Mouse (Mus musculus) inflammation-experienced regulatory T-cells, adult 6 months (primary cell): ENCODE measurements around the gene Stoml1. TPM values are rescaled to one million over a fixed set of nuclear protein-coding genes. Genes with fewer than 3 reads are reported as not detected.
A peak's percentile ranks its signal among the peaks of the same experiment; 100 is the strongest.

ENCODE experiments used
- ATAC-seq: one replicate; pipeline ENCODE4 v1.8.0; 2017
- polyA plus RNA-seq, 3 experiments: library from polyadenylated mRNA; unstranded; fragments of 100-300 nt; shearing (Covaris generic); gene quantifications; one replicate each; pipeline ENCODE4 v1.2.1; 2017

Stoml1 gene
- polyA plus RNA-seq, 3 experiments from 2014 or later: 11.9 to 42.4 (median 32.1) TPM

GRCm38 (mm10) chr9:58272068-58272541, 19.1 kb downstream of the Stoml1 start:
- no peak for ATAC-seq

DNA sequence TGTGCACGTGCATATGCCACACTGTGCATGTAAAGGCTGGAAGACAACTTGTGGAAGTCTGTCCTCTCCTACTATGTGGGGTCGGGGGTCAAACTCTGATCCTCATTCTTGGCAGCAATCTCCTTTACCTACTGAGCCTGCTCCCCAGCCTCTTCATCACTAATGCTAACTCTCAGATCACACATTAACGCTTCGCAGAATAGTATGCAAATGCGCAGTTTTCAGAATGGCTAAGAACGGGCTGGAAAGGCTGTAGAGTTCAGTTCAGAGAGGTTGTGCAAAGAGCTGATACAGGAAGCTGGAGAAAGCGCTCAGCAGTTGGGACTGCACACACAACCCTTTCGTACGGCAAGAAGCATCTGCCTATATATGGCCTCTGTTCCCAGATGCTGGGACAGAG, 19.9 kb downstream of the Stoml1 start:
- ATAC-seq: no peak

DNA sequence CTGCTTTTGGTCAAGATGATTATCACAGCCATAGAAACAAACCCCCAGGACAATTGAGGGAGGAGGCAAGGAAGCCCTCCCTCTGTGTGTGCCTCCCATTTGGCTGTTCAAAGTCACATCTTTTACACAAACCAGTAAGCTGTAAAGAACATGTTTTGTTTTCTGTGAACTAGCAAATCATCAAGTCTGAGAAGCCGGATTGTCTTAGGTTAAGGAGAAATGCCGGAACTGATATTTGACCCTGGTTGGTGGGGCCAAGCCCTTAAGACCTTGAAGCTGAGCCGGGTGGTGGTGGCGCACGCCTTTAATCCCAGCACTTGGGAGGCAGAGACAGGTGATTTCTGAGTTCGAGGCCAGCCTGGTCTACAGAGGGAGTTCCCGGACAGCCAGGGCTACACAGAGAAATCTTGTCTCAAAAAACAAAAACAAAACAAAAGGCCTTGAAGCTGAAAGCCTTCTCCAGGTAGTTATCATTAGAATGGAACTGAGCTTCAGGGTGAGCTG, 21.2 kb downstream of the Stoml1 start:
- ATAC-seq: no peak

- ATAC-seq: no peak
Observed at GRCm38 (mm10) chr9:58274626-58275025, 21.7 kb downstream of the Stoml1 start.

- peak; percentile 75 for ATAC-seq
Observed at GRCm38 (mm10) chr9:58275115-58275774, 22.3 kb downstream of the Stoml1 start.

DNA sequence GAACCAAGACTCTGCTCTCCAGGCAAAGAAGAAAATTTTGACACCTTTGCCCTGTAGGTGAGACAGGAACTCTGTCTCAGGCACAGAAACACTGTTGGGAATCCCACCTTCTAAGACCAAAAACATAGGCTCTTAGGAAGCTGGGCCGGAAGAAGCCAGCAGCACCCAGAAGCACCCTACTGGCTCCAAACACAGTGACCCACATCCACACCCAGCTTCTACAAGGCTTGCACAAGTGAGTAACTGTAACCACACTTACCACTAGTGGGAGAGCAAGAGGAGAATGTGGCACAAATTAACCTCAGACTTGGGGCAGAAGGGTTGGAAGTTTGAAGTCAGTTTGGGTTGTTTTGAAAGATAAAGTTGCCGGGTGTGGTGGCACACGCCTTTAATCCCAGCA, 22.8 kb downstream of the Stoml1 start:
- ATAC-seq: peak; percentile 20

- no peak for ATAC-seq
Observed at GRCm38 (mm10) chr9:58276346-58276745, 23.4 kb downstream of the Stoml1 start.

DNA sequence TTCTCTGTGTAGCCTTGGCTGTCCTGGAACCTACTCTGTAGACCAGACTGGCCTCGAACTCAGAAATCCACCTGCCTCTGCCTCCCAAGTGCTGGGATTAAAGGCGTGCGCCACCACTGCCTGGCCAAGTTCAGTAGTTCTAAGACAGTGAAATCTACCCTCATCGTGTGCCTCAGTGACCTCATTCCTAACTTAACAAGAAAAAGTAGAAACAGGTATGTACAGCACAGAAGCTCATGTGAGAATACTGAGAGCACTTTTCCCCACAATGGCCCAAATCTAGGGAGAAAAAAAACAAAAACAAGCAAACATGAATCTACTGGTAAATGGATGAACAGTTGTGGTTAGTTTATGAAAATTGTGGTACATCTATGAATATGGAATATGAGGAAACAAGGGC, 25.3 kb downstream of the Stoml1 start:
- ATAC-seq: no peak

DNA sequence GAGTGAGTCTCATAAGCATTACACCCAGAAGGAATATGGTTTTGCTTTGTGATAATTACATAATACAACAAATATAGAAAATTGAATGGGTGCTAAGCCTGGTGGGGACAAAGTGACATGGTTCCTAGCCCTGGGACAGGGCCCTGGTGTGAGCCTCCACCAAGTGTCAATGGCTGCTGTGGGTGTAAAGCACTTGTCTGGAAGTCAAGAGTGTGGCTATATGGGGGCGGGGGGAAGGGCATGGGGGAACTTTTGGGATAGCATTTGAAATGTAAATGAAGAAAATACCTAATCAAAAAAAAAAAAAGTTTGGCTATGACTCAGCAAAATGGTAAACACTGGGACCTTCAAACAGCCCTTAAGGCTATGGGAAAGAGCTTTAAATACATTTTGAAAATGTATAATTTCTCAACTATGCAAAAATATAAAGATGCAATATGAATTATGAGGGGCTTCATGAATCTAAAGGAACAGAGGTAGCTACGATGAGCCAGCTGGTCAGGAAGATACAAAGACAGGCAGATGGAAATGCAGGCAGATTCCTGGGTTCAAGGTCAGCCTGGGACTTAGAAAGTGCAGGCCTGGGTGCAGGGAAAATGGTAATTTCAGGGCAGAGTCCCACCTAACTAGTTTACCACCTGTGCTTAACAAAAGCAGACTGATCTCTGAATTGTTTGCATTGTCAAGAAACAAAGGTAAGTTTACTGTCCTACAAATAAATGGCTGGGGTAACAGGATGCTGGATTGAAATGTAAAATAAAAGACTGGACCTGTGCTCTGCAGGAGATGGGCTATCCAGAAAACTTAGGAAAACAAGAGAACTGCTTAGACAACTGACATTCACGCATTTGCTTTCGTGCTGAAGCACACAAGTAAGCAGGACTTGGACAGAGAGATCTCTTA, 26.1 kb downstream of the Stoml1 start:
- ATAC-seq: no peak

DNA sequence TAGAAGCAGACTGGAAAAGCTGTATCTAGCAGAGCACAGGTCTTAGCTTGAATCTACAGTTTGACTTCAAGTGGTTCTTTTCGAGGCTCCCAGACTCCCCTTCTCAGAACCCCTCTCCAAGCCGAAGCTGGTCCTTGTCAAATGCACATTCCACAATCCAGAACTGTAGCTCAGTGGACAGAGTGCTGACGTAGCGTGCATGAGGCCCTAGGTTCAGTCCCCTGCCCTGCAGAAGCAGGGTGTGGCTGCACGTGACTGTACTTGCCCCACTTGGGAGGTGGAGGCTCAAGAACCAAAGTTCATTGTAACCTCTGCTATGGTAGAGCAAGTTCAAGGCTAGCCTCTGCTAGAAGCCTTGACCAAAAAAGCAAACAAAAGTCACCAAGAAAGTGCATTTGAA, 26.8 kb downstream of the Stoml1 start:
- ATAC-seq: no peak

- peak; percentile 86 for ATAC-seq
Observed at GRCm38 (mm10) chr9:58280259-58281109, 27.5 kb downstream of the Stoml1 start.

GRCm38 (mm10) chr9:58281597-58281996, 28.6 kb downstream of the Stoml1 start:
- ATAC-seq: no peak

GRCm38 (mm10) chr9:58283431-58283830, 30.5 kb downstream of the Stoml1 start:
- ATAC-seq: no peak

GRCm38 (mm10) chr9:58289090-58289489, 36.1 kb downstream of the Stoml1 start:
- ATAC-seq: no peak

GRCm38 (mm10) chr9:58289901-58290300, 36.9 kb downstream of the Stoml1 start:
- ATAC-seq: no peak

DNA sequence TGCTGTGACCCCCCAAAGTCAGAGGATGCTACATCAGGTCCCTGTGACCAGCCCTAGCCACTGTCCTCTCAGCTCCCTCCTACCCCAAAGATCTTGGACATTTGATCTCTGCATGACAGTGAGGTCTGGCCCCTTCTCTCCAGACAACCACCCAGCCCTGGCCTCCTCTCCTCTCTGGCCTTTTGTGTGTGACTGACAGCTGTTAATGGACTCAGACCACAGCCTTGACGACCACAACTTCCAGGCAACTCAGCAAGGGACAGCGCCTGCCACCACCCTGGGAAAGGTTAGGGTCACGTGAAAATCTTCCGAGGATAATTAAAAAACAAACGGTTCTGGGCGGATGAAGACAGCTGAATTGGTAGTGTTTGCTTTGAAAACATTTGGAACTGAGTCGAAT, 41.6 kb downstream of the Stoml1 start:
- no peak for ATAC-seq

GRCm38 (mm10) chr9:58295345-58295744, 42.4 kb downstream of the Stoml1 start:
- no peak for ATAC-seq

DNA sequence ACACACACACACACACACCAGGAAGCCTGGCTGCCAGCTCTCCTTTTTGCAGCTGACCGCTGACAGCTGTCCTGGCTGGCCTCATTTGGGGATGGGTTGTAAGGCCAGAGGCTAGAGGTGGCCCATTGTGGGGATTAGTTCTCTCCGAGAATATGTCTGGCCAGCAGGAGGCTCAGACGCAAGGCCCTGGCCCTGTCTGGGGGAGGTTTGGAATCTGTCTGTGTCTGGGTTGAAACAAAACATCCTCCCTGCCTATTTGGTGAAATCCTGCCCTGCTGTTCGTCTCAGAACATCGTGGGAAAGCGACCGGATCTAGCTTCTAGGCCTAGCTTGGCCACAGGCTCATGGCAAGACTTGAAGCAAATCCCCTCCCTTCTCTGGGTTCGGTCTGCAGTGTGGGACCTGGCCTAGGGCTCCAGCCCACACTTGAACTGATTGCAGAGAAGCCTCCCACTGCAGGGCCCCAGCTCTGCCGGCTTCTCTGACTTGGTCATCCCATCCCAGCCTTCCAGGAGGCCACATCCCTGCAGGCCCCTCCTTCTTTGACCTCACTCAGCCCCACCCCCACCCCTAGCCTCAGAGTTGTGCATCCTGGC, 42.9 kb downstream of the Stoml1 start:
- no peak for ATAC-seq

GRCm38 (mm10) chr9:58297065-58297464, 44.1 kb downstream of the Stoml1 start:
- ATAC-seq: no peak

- no peak for ATAC-seq
Observed at GRCm38 (mm10) chr9:58297961-58298477, 45.1 kb downstream of the Stoml1 start.

DNA sequence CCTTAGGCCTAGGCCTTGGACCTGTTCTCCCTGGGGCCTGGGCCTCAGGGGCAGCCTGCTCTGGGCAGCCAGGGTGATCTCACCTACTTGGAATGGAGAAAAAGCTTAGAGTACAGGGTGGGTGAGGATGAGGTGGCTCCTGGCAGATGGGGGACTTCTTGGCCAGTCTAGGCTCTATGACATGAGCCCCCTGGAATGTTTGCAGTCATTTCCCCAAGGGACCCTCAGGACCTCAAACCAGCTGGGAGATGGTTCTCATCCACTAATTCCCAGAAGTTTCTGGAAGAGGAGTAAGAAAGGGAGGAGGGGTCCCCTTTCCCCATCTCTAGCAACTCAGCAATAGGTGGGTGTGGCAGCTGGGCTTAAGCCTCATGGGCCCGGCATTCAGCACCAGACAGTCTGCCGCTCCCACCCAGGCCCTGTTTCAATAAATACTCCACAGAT, 46.4 kb downstream of the Stoml1 start:
- no peak for ATAC-seq

GRCm38 (mm10) chr9:58303115-58303514, 50.2 kb downstream of the Stoml1 start:
- ATAC-seq: no peak
